Mouse (Mus musculus) WW6 (cell line): ENCODE measurements around the gene Pakap.

Experiments
- DNase-seq: peaks from one replicate; pipeline ENCODE4 v3.0.0-alpha.2; 2013; ENCODE audit warnings: low read depth, low spot score

Gene Pakap

DNA sequence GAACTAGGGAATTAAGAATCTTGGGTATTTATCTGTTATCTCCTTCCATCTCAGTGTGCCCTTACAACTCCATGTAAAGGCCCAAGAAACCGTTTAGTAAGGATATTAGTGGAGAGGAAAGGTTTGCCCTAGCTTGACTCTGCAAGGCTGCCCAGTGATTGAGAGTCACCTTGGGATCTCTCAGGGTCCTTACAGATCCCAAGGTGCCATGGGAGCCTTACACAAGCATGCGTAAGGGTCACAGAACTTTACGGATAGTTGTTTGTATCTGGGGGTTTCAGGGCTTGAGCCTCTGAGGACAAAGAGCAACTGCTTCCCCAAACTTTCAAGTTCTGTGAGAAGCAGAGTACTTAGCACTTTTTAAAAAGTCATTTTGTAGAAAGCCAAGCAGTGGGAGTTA is 6.2 kb downstream of the Pakap start:
- DNase-seq = no peak

GRCm38 (mm10) chr4:57574646-57575045 is 6.7 kb downstream of the Pakap start:
- no peak for DNase-seq

- DNase-seq = no peak
Observed at GRCm38 (mm10) chr4:57575686-57576085, 7.7 kb downstream of the Pakap start.

GRCm38 (mm10) chr4:57576095-57576494 is 8.1 kb downstream of the Pakap start:
- DNase-seq = no peak

DNA sequence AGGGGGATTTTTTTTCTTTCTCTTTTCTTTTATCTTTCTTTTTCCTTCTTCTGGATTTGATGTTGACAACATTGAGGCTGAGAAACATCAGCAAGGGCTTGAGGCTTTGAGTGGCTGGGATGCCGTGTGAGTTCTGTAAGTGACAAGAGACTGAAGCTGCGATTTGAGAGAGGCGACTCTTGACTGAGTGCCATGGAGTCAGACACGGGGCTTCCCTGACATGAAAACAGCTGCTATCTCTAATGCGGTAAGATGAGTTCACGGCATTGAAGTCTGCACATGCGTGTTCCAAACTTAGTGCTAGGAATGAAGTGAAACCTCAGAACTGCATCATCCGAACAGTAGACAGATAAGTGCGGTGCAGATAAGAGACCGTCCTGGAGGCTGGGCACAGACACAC is 11.7 kb downstream of the Pakap start:
- no peak for DNase-seq

DNA sequence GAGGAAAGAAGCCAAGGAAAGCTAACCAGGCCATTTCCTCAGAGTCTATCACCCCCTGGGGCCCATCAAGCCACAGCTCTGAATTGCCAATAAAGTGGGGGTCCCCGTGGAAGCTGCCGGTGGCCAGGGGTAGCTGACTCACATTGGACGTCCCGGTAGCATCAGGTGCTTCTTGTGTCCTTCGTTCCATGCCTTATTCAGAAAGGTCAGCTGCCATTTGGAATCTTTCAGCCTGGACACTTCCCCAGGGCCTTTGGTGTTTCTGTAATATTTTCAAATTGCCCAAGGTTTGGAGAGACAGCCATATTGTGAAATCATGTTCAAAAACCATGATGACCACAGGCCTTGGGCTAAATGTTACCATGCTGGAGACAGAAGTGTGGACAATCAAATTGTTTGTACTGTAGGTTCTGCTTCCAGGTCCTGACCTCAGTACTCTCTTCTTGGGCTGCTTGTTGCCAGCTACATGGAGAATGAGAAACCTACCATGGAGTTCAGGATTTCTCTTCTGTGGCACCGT is 17.4 kb downstream of the Pakap start:
- DNase-seq = no peak

DNA sequence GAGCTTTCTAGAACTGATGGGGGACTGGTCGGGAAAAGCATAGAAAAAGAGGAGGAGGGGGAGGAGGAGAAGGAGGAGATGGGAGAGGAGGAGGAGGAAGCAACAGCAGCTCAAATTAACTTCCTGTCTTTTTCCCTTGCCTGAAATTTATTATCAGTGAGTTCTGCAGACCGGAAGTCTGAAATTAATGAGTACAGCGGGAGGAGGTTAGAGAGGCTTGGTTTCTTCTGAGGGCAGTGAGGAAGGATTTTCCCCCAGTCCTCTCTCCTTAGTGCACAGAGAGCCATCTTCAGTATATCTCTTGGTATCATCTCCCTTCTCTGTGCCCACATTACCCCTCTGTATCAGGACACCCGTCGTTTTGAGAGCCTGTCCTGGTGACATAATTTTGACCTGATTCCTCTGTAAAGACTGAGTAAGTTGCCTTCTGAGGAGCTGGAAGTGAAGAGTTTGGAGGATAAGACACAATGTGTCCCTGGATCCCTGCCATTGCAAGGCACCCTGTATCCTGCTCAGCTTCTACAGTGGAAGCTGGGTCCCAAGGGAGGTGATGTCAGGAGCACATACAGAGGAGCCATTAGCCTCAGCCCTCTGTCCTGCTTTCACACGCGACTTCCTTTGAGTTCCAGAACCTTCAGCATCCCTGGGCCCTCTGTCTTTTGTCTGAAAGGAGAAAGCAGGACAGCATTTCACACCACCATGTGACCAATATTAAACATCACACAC is 19.1 kb downstream of the Pakap start:
- no peak for DNase-seq

DNA sequence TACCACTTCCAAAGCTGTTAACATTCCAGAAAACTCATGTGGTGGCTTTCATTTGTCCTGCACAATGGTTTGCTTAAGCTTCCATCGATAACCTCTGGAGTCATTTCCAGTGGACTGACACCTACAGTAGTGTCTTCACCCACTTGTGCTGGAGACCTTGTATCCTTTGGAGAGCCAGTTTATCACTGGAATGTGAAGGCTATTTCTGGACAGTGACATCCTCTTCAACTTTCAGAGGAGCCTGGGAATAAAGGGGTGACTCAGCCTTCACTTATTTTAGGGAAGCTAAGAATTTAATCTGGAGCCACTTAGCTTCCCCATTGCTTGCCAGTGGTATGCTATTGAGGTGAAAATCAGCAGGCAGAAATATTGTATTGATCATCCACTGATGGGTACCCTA is 20.4 kb downstream of the Pakap start:
- DNase-seq = no peak

DNA sequence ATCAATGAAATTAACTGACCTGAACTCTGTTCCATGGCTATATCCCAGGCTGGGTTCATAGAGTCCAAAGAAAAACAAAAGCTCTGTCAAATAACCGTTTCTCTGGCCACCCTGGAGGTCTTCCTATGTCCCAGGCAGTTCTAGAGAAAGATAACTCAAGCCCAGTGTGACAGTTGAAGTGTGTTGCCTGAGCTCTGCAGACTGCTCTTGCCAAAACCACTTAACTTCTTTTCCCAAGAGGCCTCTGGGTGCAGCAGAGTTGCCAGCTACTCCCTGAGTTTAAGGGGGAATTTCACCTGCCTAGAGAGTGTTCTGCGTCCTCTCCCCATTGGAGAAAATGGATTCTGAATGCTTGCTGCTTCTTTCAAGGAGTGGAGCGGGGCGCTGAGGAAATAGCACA is 24.8 kb downstream of the Pakap start:
- no peak for DNase-seq

GRCm38 (mm10) chr4:57599946-57600345 is 32.0 kb downstream of the Pakap start:
- DNase-seq = no peak

DNA sequence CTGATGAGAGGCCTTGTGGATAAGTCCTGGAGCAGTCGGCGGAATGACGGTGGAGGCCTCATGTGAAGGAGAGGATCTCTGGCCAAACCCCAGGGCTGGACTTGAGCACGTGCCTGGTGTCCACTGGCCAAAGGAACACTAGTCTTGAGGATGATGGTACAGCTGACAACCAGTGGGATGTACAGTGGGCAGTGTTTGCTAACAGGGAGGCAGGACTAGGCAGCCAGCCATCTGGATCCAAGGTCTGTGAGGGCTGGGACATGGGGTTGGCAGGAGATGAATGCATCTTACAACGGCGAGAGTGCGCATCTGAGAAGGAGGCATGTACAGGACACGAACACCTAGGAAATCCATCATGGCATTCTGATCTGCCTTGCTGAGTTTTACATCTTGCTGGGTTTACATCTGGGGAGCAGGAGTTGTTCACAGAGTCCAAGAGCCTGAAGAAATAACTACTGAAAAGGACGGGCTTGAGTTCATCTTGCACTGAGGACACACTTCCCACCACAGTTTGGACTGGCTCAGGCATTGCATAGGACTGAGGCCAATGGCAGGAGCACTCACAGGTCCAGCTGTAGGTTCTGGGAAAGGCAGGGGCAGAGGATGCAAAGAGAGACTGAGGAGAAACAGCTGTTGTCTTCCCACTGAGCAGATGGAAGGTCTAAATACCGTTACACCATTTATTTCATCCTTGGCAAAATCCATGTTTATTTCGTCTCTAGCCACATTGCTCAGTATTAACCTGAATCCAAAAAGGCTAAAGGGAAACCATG is 32.9 kb downstream of the Pakap start:
- DNase-seq = no peak

DNA sequence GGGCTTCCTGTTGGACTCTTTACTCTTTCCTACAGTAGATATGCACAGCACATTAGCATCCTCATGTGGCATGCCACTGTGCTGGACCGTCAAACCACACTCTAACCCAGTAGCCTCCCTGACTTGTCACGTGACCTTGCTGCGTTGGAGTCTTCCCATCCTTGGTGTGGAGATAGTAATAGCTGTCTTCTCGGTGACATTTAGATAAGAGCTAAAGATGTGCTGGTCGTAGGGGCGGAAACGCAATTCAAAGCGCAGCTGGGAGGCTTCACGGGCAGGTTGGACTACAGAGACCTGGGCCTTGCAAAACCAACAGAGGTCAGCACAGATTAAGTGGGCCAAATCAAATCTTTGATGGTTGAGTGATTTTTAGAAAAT is 33.5 kb downstream of the Pakap start:
- DNase-seq = no peak

GRCm38 (mm10) chr4:57601903-57602617 is 34.1 kb downstream of the Pakap start:
- DNase-seq = no peak

GRCm38 (mm10) chr4:57606258-57606657 is 38.3 kb downstream of the Pakap start:
- no peak for DNase-seq

- peak; percentile 40 for DNase-seq
Observed at GRCm38 (mm10) chr4:57607247-57607942, 39.4 kb downstream of the Pakap start.

DNA sequence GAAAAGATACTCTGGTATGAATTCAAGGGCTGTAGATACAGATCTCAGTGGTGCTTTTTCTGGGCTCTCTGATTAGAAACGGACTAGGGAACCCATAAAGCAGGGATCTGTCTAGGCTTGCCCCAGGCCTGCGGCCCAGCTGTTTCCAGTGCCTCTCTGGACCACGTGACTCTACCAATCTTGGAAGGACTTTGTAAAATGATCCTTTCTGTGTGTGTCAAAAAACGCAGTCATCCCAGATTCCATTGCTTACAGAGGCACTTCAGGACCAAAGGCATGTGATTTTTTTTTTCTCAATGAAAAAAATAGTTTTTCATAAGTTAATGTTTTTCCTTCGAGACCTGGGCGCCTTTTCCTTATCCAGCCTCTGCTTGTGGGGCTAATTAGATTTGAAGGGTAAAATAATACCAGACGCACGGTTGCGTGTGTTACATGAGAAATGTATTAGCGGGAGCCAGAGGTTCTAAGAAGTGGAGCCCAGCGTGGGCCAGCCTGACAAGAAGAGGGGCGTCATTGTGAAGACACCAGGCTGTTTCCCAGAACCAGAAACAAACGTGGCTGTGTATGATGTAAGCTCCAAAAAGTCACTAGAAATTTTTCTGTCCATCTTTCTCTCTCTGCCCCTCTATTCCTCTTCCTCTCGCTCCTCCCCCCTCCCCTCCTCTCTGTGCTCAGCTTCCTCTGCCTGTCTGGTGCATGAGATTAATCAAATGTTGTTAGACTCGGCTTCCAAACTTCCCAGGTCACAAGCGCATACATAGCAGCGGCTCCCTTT is 43.5 kb downstream of the Pakap start:
- no peak for DNase-seq

GRCm38 (mm10) chr4:57612716-57613115 is 44.7 kb downstream of the Pakap start:
- DNase-seq = no peak

DNA sequence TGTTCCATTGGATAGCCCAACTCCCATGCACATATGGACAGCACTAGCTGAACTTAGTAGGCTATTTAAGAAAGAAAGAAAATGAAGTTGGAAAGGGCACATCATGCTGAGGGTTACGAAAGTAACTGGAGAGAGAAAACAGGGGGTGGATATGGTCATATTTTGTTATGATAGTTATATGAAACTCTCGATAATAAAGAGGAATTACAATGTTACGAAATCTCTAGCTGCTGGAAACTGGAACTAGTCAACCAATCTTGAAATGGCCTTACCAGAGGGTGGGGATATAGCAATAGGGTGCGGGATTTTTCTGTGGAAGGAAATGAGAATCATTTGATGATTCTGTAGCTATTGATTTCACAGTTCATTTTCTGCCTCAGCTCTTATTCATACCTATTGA is 46.7 kb downstream of the Pakap start:
- no peak for DNase-seq

DNA sequence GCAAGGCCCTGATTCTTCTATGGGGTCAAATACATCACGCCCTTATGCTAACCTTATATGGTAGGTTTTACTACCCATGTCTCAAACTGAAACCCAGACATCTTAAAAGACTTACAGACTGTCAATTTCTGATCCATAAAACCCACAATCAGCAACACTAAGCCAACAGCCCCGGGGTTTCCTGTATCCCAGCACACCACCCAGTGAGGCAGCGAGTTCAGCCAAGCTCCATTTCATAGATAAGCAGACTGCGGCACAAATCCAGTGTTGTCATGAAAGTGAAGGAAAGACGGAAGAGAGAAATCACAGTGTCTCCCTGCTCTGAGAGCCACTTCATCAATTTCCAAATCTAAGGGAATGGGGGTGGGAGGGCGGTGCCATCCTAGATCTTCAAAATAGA is 50.8 kb downstream of the Pakap start:
- no peak for DNase-seq

DNA sequence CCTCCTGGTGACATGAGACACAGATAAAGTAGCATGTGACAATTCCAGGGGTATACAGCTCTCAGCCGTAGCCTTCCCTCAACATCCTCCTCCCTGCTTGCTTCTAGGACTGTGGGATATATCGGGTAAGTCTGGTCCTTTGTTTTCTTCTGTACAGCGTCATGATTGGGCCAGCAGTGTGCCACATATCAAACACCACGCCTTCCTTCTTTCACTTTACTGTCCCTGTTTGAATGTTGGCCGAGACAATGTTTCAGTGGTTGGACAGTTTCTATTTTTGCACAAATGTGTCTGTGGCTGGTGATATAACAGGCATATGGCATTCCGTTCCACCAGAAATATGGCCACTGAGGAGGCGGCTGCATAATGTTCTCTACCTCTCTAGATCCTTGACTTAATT is 54.8 kb downstream of the Pakap start:
- no peak for DNase-seq

DNA sequence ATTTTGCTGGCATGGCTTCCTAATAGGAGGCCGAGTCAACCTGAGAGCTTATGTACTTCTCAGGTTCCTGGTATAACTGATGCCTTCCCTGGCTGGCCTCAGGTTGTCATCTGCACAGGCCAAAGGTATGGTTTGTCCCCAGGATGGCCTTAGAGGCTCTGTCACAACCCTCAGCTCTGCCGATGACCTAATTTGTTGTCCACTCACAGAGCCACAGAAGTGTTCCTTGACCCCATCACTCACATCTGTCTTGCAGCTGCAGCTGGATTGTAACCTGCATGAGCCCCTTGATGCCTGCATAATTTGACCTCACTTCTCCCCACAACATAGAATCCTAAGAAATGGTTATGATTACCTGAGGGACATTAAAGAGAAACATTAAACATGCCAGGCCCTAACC is 56.8 kb downstream of the Pakap start:
- no peak for DNase-seq
